Mouse (Mus musculus): ENCODE results near the gene Tspan15. TPM values are rescaled to one million over a fixed set of nuclear protein-coding genes. Genes with fewer than 3 reads are reported as not detected.

Tspan15 gene
- polyA plus RNA-seq, 1 experiment from 2014 or later, result 11.7 TPM

DNA sequence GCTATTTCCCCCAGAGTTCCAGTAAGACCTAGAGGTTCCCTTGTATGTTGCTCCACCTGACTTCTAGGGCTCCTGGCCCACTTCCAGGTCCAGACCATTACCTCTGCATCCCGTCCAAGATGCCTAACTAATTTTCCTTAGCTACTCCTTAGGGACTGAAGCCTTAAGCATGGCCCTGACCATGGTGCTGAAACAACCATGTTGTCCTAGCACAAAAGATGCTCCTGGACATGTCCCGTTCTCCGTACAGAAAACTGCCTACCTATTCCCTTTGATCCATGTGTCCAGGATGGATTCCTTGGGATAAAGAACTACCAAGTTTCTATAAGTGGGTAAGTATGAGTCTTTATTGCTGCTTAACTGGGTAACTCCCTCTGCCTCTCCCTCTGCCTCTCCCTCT, 93.0 kb downstream of the Tspan15 start:
- no peaks in the 10 kb centered on the region for H3K36me3 ChIP-seq
- no peak overlapping the region for H3K9ac ChIP-seq (replicated peaks)
- no peaks in the 10 kb centered on the region for H3K9me3 ChIP-seq
- 0 out of 2 replicates have a peak, but pooled peaks cover 11% of the 10 kb centered on the region for H3K4me1 ChIP-seq
- no peak overlapping the region for H3K4me2 ChIP-seq (replicated peaks)
- no peak for ATAC-seq (ENCODE audit: low FRiP score, low read depth)
- peaks cover 65% of the 10 kb centered on the region for H3K27me3 ChIP-seq
- 23% methylated on average over 3 of the region's 3 CpGs for WGBS
- H3K27ac ChIP-seq (replicated peaks), result no peak overlapping the region
- no peak overlapping the region for H3K4me3 ChIP-seq

DNA sequence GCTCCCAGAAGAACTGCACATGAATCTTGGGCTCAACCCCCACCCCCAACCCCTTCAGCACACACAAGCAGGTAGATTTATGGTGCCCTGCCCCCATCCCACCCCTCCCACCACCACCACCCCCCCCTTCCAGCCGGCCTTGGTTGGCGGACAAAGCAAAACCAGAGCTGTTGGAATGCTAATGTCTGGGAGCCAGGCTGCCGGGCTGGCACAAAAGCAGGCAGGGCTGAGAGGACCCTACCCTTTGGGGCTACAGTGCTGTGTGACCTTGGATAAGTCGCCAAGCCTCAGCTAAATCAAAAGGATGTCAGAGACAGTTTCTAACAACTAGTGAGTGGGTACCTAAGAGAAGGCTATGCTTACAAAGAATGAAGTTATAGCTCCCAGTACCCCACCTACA, 93.9 kb downstream of the Tspan15 start:
- WGBS, result 6% methylated on average over 4 of the region's 4 CpGs
- Histone ChIP-seq H3K4me1 (peaks cover 15% of the 10 kb centered on the region), H3K27ac (replicated peaks) (no peak overlapping the region), H3K36me3 (no peaks in the 10 kb centered on the region), H3K27me3 (peaks cover 74% of the 10 kb centered on the region), H3K9me3 (no peaks in the 10 kb centered on the region), H3K4me2 (replicated peaks) (no peak overlapping the region), H3K4me3 (no peak overlapping the region), H3K9ac (replicated peaks) (no peak overlapping the region)
- ATAC-seq (ENCODE audit: low FRiP score, low read depth), result no peak

DNA sequence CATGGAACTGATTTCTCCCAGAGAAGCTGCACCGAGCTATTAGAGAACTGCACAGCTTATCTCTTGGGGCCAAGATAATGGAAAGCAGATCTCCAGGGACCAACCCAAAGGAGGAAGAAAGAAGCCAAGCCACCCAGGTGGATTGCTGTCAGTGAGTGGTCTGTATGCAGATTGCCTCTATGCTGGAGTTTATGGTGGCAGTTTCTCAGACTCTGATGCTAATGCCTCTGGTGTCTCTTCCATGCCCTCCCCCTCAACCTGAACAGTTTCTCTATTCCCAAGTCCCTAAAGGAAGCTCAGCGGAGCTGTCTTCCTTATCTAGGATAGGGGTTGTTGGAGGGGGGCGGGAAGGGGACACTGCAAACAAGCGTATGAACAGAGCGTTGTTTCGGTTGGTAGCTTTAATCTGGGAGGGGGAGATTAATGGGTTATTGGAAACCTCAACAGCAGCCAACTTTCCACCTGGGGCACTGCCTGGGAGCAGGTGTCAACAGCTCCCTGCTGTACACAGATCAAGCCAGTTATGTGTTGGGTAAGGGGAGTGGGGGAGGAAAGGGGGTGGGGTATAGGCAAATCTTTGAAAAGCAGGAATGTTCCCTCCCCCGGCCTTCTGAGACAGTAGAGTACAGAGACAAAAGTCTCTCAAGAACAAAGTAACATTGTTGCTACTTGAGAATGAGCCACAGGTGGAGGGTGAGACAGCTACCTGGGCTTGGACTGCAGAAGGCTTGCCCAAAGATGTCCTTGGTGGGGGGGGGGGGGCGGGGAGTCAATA, 95.2 kb downstream of the Tspan15 start:
- Histone ChIP-seq H3K36me3 (no peaks in the 10 kb centered on the region), H3K9ac (replicated peaks) (no peak overlapping the region), H3K27me3 (peaks cover 85% of the 10 kb centered on the region), H3K4me3 (no peak overlapping the region), H3K4me2 (replicated peaks) (no peak overlapping the region), H3K9me3 (no peaks in the 10 kb centered on the region), H3K27ac (replicated peaks) (no peak overlapping the region), H3K4me1 (peaks cover 15% of the 10 kb centered on the region)
- 3% methylated on average over 8 of the region's 8 CpGs for WGBS
- ATAC-seq (ENCODE audit: low FRiP score, low read depth), result no peak

Small RNA genes within 50 kb of the gene (microRNA-seq; reads per million reads assigned to microRNA genes)
- gene Mir7662, result 1.4 reads per million

Other genes with a start within 250 kb of the Tspan15 start
- gene Neurog3, start 98.2 kb downstream of the Tspan15 start, polyA plus RNA-seq (2016; fragmentation: Nextera tagmentation; extraction: Ambion mirVana), result 0.46 TPM in 1 of 2 replicates, not detected in the other
- 41.0 and 41.6 TPM in 2 replicates for gene Fam241b, start 87.3 kb downstream of the Tspan15 start, polyA plus RNA-seq (2016; fragmentation: Nextera tagmentation; extraction: Ambion mirVana)
- not detected in 2 replicates for gene Tacr2, start 21.2 kb upstream of the Tspan15 start, polyA plus RNA-seq (2016; fragmentation: Nextera tagmentation; extraction: Ambion mirVana)
- 40.6 and 44.5 TPM in 2 replicates for gene Hk1, start 148.7 kb upstream of the Tspan15 start, polyA plus RNA-seq (2016; fragmentation: Nextera tagmentation; extraction: Ambion mirVana)
- 0.18 and 0.52 TPM in 2 replicates for gene Hkdc1, start 191.2 kb upstream of the Tspan15 start, polyA plus RNA-seq (2016; fragmentation: Nextera tagmentation; extraction: Ambion mirVana)
- gene 4930507D05Rik, start 218.2 kb upstream of the Tspan15 start, polyA plus RNA-seq (2016; fragmentation: Nextera tagmentation; extraction: Ambion mirVana), result 1.1 and 1.3 TPM in 2 replicates
- gene Supv3l1, start 218.5 kb upstream of the Tspan15 start, polyA plus RNA-seq (2016; fragmentation: Nextera tagmentation; extraction: Ambion mirVana), result 27.9 and 29.2 TPM in 2 replicates

All from midbrain, embryonic 12.5 days (tissue).